Mouse (Mus musculus) heart, embryonic 13.5 days (tissue): Measurements from ENCODE around the gene 6430571L13Rik. TPM values are rescaled to one million over a fixed set of nuclear protein-coding genes. Genes with fewer than 3 reads are reported as not detected.

Source experiments
- ATAC-seq: fragments of 200-750 bp; cut with Nextera tagmentation; 2 replicates; pipeline ENCODE4 v1.8.0; 2017; ENCODE audit warnings: moderate TSS enrichment; ENCODE audit not compliant: insufficient number of reproducible peaks, low FRiP score, low TSS enrichment; ENCODE audit errors: extremely low read depth
- H3K27ac ChIP-seq: fragments of 300-500 bp; sonication (generic); replicated peaks from 2 replicates; pipeline ENCODE4 v1.5.1; 2015; ENCODE audit warnings: moderate library complexity, mild to moderate bottlenecking, inconsistent platforms
- H3K27me3 ChIP-seq: fragments of 300-500 bp; sonication (generic); replicated peaks from 2 replicates; pipeline ENCODE4 v1.6.1; 2015; ENCODE audit warnings: mild to moderate bottlenecking, inconsistent platforms
- H3K36me3 ChIP-seq: fragments of 300-500 bp; sonication (generic); 2 replicates; pipeline ENCODE4 v1.6.1; 2015; ENCODE audit warnings: mild to moderate bottlenecking, inconsistent platforms
- H3K4me1 ChIP-seq: fragments of 300-500 bp; sonication (generic); 2 replicates; pipeline ENCODE4 v1.6.1; 2015; ENCODE audit warnings: inconsistent platforms
- H3K4me2 ChIP-seq: fragments of 300-500 bp; sonication (generic); 2 replicates; pipeline ENCODE4 v1.6.1; 2015; ENCODE audit warnings: inconsistent platforms, mild to moderate bottlenecking, moderate library complexity
- H3K4me3 ChIP-seq: fragments of 300-500 bp; sonication (generic); 2 replicates; pipeline ENCODE4 v1.5.1; 2015; ENCODE audit warnings: moderate library complexity, mild to moderate bottlenecking, inconsistent platforms
- H3K9ac ChIP-seq: fragments of 300-500 bp; sonication (generic); 2 replicates; pipeline ENCODE4 v1.6.1; 2015; ENCODE audit warnings: inconsistent platforms, mild to moderate bottlenecking, moderate library complexity
- H3K9me3 ChIP-seq: fragments of 300-500 bp; sonication (generic); 2 replicates; pipeline ENCODE4 v1.6.1; 2016; ENCODE audit warnings: inconsistent platforms
- WGBS: fragments of 180-500 bp; shearing (Covaris S2); methylation state at CpG from one replicate; pipeline ENCODE4 v1.1.7; 2015; ENCODE audit warnings: mixed read lengths; 5-methylcytosine and 5-hydroxymethylcytosine counted together
- polyA plus RNA-seq: library from polyadenylated mRNA; unstranded; fragments of >200 nt; fragmentation: Nextera tagmentation; extraction: Ambion mirVana; gene quantifications from 2 replicates; pipeline ENCODE4 v1.2.1, GENCODE M21; 2015

6430571L13Rik gene
- polyA plus RNA-seq: 0.79 and 1.1 TPM in 2 replicates

- ATAC-seq: peak; percentile 91
- Histone ChIP-seq H3K9ac (peak within 1 kb of the TSS; percentile 81), H3K4me2 (peak within 1 kb of the TSS; percentile 81), H3K27me3 (peaks cover 34% of the 10 kb centered on the region), H3K4me1 (peaks cover 30% of the 10 kb centered on the region), H3K36me3 (no peaks in the 10 kb centered on the region; the same call in 1 of the 2 replicates), H3K9me3 (no peaks in the 10 kb centered on the region), H3K27ac (no peak within 1 kb of the TSS), H3K4me3 (peak within 1 kb of the TSS; percentile 70)
- under 1% methylated on average over 34 of the region's 34 CpGs for WGBS
Measured at GRCm38 (mm10) chr9:107340267-107340859, at the start of gene 6430571L13Rik. Gene 6430571L13Rik, plus strand, starts transcription at chr9:107340602.

- H3K9me3 ChIP-seq: no peaks in the 10 kb centered on the region
- 24% methylated on average over 10 of the region's 10 CpGs for WGBS
- ATAC-seq: no peak
- H3K9ac ChIP-seq: no peak overlapping the region
- H3K36me3 ChIP-seq: no peaks in the 10 kb centered on the region
- no peak overlapping the region for H3K27ac ChIP-seq
- no peak overlapping the region for H3K4me3 ChIP-seq
- H3K4me2 ChIP-seq: no peak overlapping the region
- H3K27me3 ChIP-seq: peaks cover 20% of the 10 kb centered on the region
- H3K4me1 ChIP-seq: peaks cover 29% of the 10 kb centered on the region
Measured at GRCm38 (mm10) chr9:107290897-107291296, 49.5 kb upstream of the 6430571L13Rik start.

- no peak overlapping the region for H3K27ac ChIP-seq
- H3K9ac ChIP-seq: no peak overlapping the region; the same call in 1 of the 2 replicates
- no peaks in the 10 kb centered on the region for H3K9me3 ChIP-seq
- no peaks in the 10 kb centered on the region for H3K36me3 ChIP-seq
- ATAC-seq: no peak
- H3K27me3 ChIP-seq: peaks cover 20% of the 10 kb centered on the region
- peaks cover 43% of the 10 kb centered on the region for H3K4me1 ChIP-seq
- H3K4me2 ChIP-seq: no peak overlapping the region
- H3K4me3 ChIP-seq: no peak overlapping the region
- 4% methylated on average over 6 of the region's 6 CpGs for WGBS
Measured at GRCm38 (mm10) chr9:107294249-107294648, 46.2 kb upstream of the 6430571L13Rik start.

GRCm38 (mm10) chr9:107295616-107296015, 44.8 kb upstream of the 6430571L13Rik start:
- peaks cover 20% of the 10 kb centered on the region for H3K27me3 ChIP-seq
- no peak for ATAC-seq
- WGBS: 27% methylated on average over 4 of the region's 4 CpGs
- peaks cover 43% of the 10 kb centered on the region for H3K4me1 ChIP-seq
- no peak overlapping the region for H3K27ac ChIP-seq
- peak overlapping the region; percentile 91 for H3K4me2 ChIP-seq
- peak overlapping the region; percentile 72 for H3K4me3 ChIP-seq
- H3K9me3 ChIP-seq: no peaks in the 10 kb centered on the region
- H3K9ac ChIP-seq: no peak overlapping the region; the same call in 1 of the 2 replicates
- H3K36me3 ChIP-seq: peaks cover 9% of the 10 kb centered on the region

GRCm38 (mm10) chr9:107296016-107296040, 44.6 kb upstream of the 6430571L13Rik start, which contains the start of gene Cish:
Gene Cish, plus strand, starts transcription at chr9:107296026.
- H3K4me2 ChIP-seq: peak within 1 kb of the TSS; percentile 91
- H3K27ac ChIP-seq: peak within 1 kb of the TSS; percentile 89
- H3K9ac ChIP-seq: peak within 1 kb of the TSS; percentile 89
- H3K36me3 ChIP-seq: peaks cover 11% of the 10 kb centered on the region
- H3K9me3 ChIP-seq: no peaks in the 10 kb centered on the region
- peaks cover 20% of the 10 kb centered on the region for H3K27me3 ChIP-seq
- no peak for ATAC-seq
- peaks cover 43% of the 10 kb centered on the region for H3K4me1 ChIP-seq
- peak within 1 kb of the TSS; percentile 72 for H3K4me3 ChIP-seq

- peak overlapping the region; percentile 80 for H3K9ac ChIP-seq
- H3K27me3 ChIP-seq: peaks cover 20% of the 10 kb centered on the region
- H3K4me3 ChIP-seq: peak overlapping the region; percentile 72
- H3K4me1 ChIP-seq: peaks cover 43% of the 10 kb centered on the region
- under 1% methylated on average over 14 of the region's 14 CpGs for whole genome bisulfite sequencing
- peak overlapping the region; percentile 91 for H3K4me2 ChIP-seq
- H3K27ac ChIP-seq: peak overlapping the region; percentile 68
- H3K36me3 ChIP-seq: peaks cover 14% of the 10 kb centered on the region
- peak; percentile 9; the same call in 1 of the 2 replicates for ATAC-seq
- no peaks in the 10 kb centered on the region for H3K9me3 ChIP-seq
Measured at GRCm38 (mm10) chr9:107296041-107296440, 44.4 kb upstream of the 6430571L13Rik start.

GRCm38 (mm10) chr9:107296501-107296965, 43.9 kb upstream of the 6430571L13Rik start:
- H3K36me3 ChIP-seq: peaks cover 18% of the 10 kb centered on the region
- no peaks in the 10 kb centered on the region for H3K9me3 ChIP-seq
- H3K27me3 ChIP-seq: peaks cover 19% of the 10 kb centered on the region
- peak overlapping the region; percentile 72 for H3K4me3 ChIP-seq
- peak; percentile 87 for ATAC-seq
- H3K4me2 ChIP-seq: peak overlapping the region; percentile 91
- WGBS: under 1% methylated on average over 30 of the region's 31 CpGs
- H3K4me1 ChIP-seq: peaks cover 48% of the 10 kb centered on the region
- peak overlapping the region; percentile 89 for H3K9ac ChIP-seq
- peak overlapping the region; percentile 89 for H3K27ac ChIP-seq

GRCm38 (mm10) chr9:107297059-107297458, 43.3 kb upstream of the 6430571L13Rik start:
- Histone ChIP-seq H3K9ac (peak overlapping the region; percentile 89), H3K4me3 (peak overlapping the region; percentile 72), H3K27me3 (peaks cover 14% of the 10 kb centered on the region; the same call in 1 of the 2 replicates), H3K4me2 (peak overlapping the region; percentile 91), H3K27ac (peak overlapping the region; percentile 89), H3K9me3 (no peaks in the 10 kb centered on the region), H3K4me1 (peaks cover 53% of the 10 kb centered on the region), H3K36me3 (peaks cover 24% of the 10 kb centered on the region)
- 7% methylated on average over 16 of the region's 16 CpGs for WGBS
- ATAC-seq: no peak

GRCm38 (mm10) chr9:107297658-107298057, 42.7 kb upstream of the 6430571L13Rik start:
- 74% methylated on average over 4 of the region's 4 CpGs for WGBS
- no peaks in the 10 kb centered on the region for H3K9me3 ChIP-seq
- H3K4me2 ChIP-seq: peak overlapping the region; percentile 91
- H3K4me1 ChIP-seq: peaks cover 59% of the 10 kb centered on the region
- H3K27me3 ChIP-seq: peaks cover 10% of the 10 kb centered on the region; the same call in 1 of the 2 replicates
- H3K4me3 ChIP-seq: peak overlapping the region; percentile 72
- H3K27ac ChIP-seq: peak overlapping the region; percentile 89
- peak overlapping the region; percentile 89 for H3K9ac ChIP-seq
- H3K36me3 ChIP-seq: peaks cover 26% of the 10 kb centered on the region
- ATAC-seq: no peak

- peak overlapping the region; percentile 72 for H3K4me3 ChIP-seq
- H3K4me1 ChIP-seq: peaks cover 64% of the 10 kb centered on the region
- H3K27me3 ChIP-seq: peaks cover 4% of the 10 kb centered on the region; the same call in 1 of the 2 replicates
- no peak for ATAC-seq
- 51% methylated on average over 8 of the region's 8 CpGs for WGBS
- peak overlapping the region; percentile 91 for H3K4me2 ChIP-seq
- no peaks in the 10 kb centered on the region for H3K9me3 ChIP-seq
- H3K36me3 ChIP-seq: peaks cover 26% of the 10 kb centered on the region
- peak overlapping the region; percentile 89 for H3K9ac ChIP-seq
- H3K27ac ChIP-seq: peak overlapping the region; percentile 89
Measured at GRCm38 (mm10) chr9:107298059-107298780, 42.2 kb upstream of the 6430571L13Rik start.

GRCm38 (mm10) chr9:107298876-107299275, 41.5 kb upstream of the 6430571L13Rik start:
- 73% methylated on average over 6 of the region's 6 CpGs for WGBS
- Histone ChIP-seq H3K36me3 (peaks cover 26% of the 10 kb centered on the region), H3K27me3 (no peaks in the 10 kb centered on the region; the same call in 1 of the 2 replicates), H3K4me2 (peak overlapping the region; percentile 91), H3K4me3 (peak overlapping the region; percentile 72), H3K27ac (peak overlapping the region; percentile 89), H3K9me3 (no peaks in the 10 kb centered on the region), H3K4me1 (peaks cover 69% of the 10 kb centered on the region), H3K9ac (peak overlapping the region; percentile 89)
- no peak for ATAC-seq
